Mouse (Mus musculus) yolk sac, embryonic 10.5 days (tissue): ENCODE measurements at regions not wholly inside any gene's neighbourhood (a gene's known extent, or its start where the extent isn't known, plus 50 kb on each side); places are given as distances from the start of the nearest gene placed in this dataset.

Experiments used
- DNase-seq: peaks from one replicate; pipeline ENCODE4 v3.0.0-alpha.2; 2017; ENCODE audit warnings: low spot score

- no peak for DNase-seq
These were observed 227.3 kb upstream of the Krr1 start for GRCm38 (mm10) chr10:111745116-111745515.

DNA sequence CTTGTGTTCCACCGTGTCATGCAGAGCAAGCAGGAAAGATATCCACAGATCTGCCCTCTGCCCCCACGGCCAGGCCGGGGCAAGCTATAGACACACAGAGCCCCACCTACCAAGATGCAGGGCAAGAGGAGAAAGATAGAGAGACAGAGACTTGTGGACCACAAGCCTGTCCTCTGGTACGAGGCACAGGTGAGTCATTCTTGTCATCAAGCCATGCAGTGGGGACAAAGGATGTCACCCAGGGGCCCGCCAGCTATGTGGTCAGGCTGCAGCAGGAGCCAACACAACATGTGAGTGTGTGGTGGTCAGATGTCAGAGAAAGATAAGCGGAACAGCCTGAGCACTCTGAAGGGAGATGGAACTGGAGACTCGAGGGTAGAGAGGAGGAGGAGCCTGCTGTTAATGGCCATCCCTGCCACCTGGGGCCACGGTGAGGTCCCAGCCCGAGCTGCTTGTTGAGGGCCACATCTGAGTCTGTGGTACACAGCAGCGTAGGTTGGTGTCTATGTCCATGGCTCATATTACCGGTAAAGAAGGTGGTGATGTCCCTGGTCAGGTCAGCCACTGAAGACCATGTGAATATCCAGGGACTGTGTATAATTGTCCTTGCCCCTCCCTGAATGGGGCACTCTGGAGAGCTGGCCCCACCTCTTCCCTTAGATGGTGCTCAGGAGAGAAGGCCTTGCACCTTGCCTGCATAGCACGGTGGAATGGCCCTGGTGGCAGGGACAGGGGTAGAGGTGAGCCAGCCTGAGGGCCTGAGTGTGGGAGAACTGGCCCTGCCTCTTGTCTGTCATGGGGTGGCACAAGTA lies 226.2 kb upstream of the Krr1 start:
- DNase-seq = peak; percentile 41

DNA sequence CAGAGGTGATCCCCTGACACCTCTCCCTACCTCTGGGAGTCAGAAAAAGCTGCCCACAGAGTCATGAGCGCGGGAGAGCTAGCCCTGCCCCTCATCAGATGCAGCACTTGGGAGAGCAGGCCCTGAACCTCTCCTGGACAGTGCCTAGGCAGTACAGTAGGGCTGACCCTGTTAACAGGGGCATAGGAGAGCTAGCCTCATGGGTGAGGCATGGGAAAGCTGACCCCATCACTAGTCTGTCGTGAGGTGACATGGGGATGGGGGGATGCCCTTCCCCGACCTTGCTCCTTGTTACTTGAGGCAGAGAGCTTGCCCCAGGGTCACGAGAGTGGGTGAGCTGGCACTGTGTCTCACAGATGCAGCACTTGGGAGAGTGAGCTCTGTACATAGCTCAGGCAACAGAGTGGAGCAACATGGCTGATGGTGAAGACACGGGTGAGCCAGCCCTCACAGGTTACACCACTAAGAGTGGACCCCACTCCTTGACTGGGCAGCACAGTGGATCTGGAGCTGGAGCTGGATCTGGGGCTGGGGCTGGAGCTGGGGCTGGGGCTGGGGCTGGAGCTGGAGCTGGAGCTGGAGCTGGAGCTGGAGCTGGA lies 225.5 kb upstream of the Krr1 start:
- DNase-seq = no peak

DNA sequence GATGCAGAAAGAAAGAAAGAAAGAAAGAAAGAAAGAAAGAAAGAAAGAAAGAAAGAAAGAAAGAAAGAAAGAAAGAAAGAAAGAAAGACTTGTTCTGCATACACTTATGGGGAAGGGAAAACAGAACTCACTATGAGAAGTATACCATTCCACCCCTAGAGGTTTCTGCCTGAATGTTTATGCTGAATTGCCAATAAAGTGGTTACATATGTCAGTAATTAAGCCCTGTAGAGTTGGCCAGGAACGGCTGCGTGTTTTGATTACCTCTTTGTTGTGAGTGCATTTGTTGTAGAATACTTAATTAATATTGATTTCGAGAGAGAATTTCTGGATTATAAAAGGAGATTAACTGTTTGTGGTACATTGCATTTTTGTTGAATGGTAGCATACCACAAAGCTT lies 224.0 kb upstream of the Krr1 start:
- no peak for DNase-seq

DNA sequence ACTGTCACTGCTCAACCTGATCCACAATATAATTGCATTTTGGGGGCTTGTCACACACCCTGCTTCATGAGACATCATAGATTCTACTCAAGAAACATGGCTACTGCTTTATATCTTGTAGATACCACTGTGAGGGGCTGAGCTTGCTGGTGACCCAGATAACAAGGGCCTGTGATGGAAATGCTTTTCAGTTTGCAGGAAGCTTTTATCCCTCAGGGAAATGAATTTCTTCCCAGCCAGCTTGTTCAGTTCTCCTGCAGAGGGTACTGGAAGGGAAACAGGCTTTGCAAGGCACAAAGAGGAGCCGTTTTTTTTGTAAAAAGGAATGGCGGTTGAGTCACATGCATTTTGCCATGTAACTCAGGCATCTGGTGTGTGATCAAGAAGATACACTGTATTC lies 218.8 kb upstream of the Krr1 start:
- DNase-seq = no peak

GRCm38 (mm10) chr10:111755964-111756363 lies 216.5 kb upstream of the Krr1 start:
- DNase-seq = no peak

DNA sequence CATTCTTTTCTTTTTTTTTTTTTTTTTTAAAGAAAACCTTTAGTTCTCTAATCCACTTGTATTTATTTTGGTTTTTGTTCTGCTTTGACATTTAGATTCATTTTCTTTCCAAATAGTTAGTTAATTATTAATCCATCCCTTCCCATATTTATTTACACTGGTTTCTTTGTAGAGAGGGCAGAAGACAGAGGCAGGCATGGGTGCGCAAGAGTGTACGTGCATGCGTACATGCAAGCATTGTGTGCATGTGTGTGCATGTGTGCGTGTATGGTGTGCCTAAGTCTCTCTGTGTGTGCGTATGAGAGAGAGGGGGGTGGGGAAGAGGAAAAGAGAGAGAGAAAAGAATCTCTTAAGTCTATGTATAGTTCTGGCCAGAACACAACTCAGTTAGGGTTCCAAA lies 215.9 kb upstream of the Krr1 start:
- peak; percentile 6 for DNase-seq

GRCm38 (mm10) chr10:111757689-111758088 lies 214.8 kb upstream of the Krr1 start:
- no peak for DNase-seq

- DNase-seq = no peak
These were observed 213.0 kb upstream of the Krr1 start for GRCm38 (mm10) chr10:111759505-111759904.

DNA sequence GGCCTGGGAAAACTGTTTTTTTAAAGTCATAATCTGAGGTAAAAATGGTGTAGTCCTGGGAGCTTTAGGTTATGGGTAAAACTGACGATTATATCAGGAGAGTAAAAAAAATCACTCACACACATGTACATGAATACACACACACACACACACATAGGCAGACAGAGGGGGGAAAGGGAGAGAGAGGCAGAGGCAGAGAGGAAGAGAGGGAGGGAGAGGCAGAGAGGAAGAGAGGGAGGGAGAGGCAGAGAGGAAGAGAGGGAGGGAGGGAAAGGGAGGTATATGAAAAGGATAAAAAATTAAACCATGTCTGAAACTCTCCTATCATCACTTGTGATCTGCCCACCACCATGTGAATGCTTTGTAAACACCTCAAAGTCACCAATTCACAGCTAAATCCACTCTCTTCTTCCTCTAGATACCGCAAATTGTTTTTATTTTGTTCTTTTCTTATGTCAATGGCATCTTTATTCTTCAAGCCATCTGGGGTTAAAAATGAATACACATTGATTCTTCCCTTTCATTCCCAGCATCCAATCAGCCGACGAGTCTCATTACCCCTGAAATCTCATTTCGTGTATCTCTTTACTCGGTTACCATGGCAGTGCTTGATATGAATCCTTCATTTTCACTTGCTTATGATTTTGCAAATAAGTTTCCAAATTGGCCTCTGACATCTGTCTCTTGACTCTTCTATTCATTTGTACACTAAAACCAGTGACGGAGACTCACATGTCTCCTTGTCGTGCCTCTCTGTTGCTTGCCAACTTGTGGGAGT lies 209.5 kb upstream of the Krr1 start:
- no peak for DNase-seq

- DNase-seq = no peak
These were observed 205.3 kb upstream of the Krr1 start for GRCm38 (mm10) chr10:111767011-111767720.

DNA sequence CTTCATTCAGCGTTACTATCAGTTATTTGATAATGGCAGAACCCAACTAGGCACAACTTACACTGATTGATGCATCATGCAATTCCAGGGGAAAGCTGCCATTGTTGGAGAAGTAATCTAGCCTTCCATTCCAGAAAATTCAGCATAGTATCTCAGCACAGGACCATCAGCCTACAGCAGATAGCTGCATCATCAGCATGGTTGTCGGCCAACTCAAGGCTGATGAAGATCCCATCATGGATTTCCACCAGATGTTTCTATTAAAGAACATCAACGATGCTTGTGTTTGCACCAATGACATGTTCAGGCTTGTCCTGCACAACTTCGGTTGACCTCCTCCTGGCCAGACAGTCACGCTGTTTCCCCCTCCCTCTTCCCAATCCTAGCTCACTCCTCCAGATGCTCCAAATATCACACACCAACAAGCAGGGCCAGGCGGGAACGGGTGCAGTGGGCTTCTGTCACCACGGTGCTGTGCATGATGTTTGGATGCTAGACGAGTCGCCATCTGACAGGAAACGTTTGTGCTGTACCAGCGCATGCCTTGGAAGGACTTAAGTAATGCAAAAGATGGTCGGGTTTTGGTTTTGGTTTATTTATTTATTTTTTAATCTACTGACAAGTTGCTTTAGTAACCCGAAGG lies 204.5 kb upstream of the Krr1 start:
- DNase-seq = no peak

DNA sequence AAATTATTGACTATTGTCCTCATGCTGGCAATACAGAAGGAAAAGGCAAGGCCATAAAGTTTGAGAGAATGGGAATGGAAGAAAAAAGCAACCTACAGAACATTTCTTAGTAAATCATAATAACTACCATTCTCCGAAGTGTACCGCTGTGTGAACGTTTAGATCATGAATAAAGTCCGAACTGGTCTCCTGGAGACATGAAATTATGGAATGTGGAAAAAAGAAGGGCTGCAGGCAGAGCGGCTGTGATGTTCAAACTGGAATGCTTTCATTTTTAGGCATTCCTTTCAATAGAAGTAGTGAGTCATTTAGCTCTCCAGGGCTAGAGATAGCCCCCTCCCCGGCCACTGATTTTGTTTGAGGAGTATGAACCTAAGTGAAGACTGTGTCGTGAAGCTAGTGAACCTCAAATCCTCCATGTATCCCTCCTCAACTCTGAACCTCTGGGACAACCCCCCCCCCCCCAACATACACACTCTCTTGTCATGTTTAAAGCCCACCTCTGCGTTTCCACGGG lies 202.9 kb upstream of the Krr1 start:
- DNase-seq = no peak

- DNase-seq = no peak
These were observed 202.4 kb upstream of the Krr1 start for GRCm38 (mm10) chr10:111770027-111770426.

GRCm38 (mm10) chr10:111771010-111771409 lies 201.5 kb upstream of the Krr1 start:
- no peak for DNase-seq

DNA sequence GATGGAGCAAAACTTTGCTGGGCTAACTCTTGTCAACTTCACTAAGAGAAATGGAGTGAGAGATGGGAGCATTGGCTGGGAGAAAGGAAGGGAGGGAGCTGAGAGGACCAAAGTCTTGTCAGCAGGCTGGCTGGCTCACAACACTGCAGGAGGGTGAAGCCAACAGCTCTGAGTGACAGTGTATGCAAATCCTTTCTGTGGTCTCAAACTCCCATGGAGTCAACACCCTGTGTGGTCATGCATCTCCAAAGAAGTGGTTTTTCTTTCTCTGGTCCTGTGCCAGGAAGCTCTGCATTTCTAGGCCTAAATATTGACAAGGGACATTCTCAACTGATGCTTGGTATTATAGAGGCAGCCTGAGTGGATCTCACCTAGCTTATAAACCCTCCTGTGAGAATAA lies 194.9 kb upstream of the Krr1 start:
- DNase-seq = no peak

GRCm38 (mm10) chr10:111778111-111778510 lies 194.4 kb upstream of the Krr1 start:
- DNase-seq = no peak

GRCm38 (mm10) chr10:111779956-111780355 lies 192.5 kb upstream of the Krr1 start:
- no peak for DNase-seq

- no peak for DNase-seq
These were observed 190.2 kb upstream of the Krr1 start for GRCm38 (mm10) chr10:111782195-111782810.

DNA sequence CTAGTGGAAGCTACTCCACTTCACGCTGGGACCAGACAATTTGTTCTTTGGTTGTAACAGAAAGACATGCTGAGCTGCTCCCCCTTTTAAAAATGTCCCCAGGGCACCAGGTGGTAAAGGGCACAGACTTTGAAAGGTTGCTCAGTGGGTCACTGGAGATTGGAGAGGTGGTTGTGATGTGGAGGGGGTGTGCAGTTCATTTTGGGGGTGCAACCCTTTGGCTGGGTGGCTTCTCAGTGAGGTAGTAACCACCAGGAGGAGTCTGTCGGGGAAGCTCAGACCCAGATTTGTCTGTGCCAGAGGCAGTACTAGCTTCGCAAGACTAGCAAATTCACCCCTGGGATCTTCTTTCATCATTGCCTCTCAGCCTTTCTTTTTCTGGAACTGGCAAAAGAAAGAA lies 189.0 kb upstream of the Krr1 start:
- DNase-seq = no peak
